Mouse (Mus musculus): Measurements from ENCODE around the gene Foxred1.

DNA sequence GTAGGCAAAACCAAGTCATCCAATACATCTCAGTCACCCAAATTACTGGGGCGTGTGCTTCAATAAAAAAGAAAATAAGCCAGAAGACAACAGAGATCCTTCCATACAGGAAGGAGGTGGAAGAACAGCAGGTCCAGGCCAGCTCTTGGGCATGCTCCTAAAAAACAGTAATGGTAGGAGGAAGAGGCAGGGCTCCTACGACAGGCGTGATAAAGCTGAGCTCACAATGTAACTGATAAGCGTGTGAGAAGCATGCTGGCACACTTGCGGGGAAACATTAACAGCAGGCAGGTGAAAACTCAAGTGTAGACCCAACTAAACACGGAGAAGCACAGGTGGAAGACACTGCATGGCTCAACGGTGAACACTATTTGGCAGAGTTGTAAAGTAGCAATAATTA lies 46.5 kb upstream of the Foxred1 start:
- TF ChIP-seq EP300 (IDR thresholded peaks at IDR 0.05; ENCODE audit: insufficient read depth, low read depth, low read length), result no peak
- no peak for TF ChIP-seq CTCF (IDR thresholded peaks at IDR 0.05)
- TF ChIP-seq POLR2A (IDR thresholded peaks at IDR 0.05; ENCODE audit: insufficient read depth, low read depth, low read length), result no peak
